Mouse (Mus musculus): ENCODE data around the gene Psmb11. TPM values are rescaled to one million over a fixed set of nuclear protein-coding genes. Genes with fewer than 3 reads are reported as not detected.

Psmb11 gene
- polyA plus RNA-seq, 1 experiment from 2014 or later = 0.15 TPM

- Histone ChIP-seq H3K27ac (replicated peaks) (no peak overlapping the region), H3K4me3 (no peak overlapping the region), H3K9ac (replicated peaks) (no peak overlapping the region), H3K4me1 (no peaks in the 10 kb centered on the region), H3K36me3 (peaks cover 39% of the 10 kb centered on the region), H3K9me3 (no peaks in the 10 kb centered on the region), H3K4me2 (replicated peaks) (no peak overlapping the region), H3K27me3 (no peaks in the 10 kb centered on the region)
- no peak for ATAC-seq (replicated peaks)
- WGBS = 93% methylated on average over 2 of the region's 2 CpGs
Observed at GRCm38 (mm10) chr14:54629797-54630196, 8.6 kb downstream of the Psmb11 start.

GRCm38 (mm10) chr14:54630583-54631239 lies 9.5 kb downstream of the Psmb11 start:
- ATAC-seq (replicated peaks) = no peak
- Histone ChIP-seq H3K36me3 (peaks cover 39% of the 10 kb centered on the region), H3K27ac (replicated peaks) (no peak overlapping the region), H3K9me3 (no peaks in the 10 kb centered on the region), H3K4me1 (no peaks in the 10 kb centered on the region), H3K9ac (replicated peaks) (no peak overlapping the region), H3K4me2 (replicated peaks) (no peak overlapping the region), H3K4me3 (no peak overlapping the region), H3K27me3 (no peaks in the 10 kb centered on the region)
- 67% methylated on average over 11 of the region's 11 CpGs for WGBS

- Histone ChIP-seq H3K9ac (replicated peaks) (no peak overlapping the region), H3K4me3 (no peak overlapping the region), H3K36me3 (peaks cover 40% of the 10 kb centered on the region), H3K4me1 (no peaks in the 10 kb centered on the region), H3K9me3 (no peaks in the 10 kb centered on the region), H3K4me2 (replicated peaks) (no peak overlapping the region), H3K27ac (replicated peaks) (peak overlapping the region; percentile 15; the same call in 1 of the 2 replicates), H3K27me3 (no peaks in the 10 kb centered on the region)
- ATAC-seq (replicated peaks) = no peak
- 71% methylated on average over 4 of the region's 4 CpGs for WGBS
Observed at GRCm38 (mm10) chr14:54631240-54631599, 10.0 kb downstream of the Psmb11 start.

GRCm38 (mm10) chr14:54632252-54632651 lies 11.0 kb downstream of the Psmb11 start:
- Histone ChIP-seq H3K4me1 (no peaks in the 10 kb centered on the region), H3K4me2 (replicated peaks) (no peak overlapping the region), H3K27ac (replicated peaks) (no peak overlapping the region), H3K4me3 (no peak overlapping the region), H3K36me3 (peaks cover 46% of the 10 kb centered on the region), H3K9me3 (no peaks in the 10 kb centered on the region), H3K27me3 (no peaks in the 10 kb centered on the region), H3K9ac (replicated peaks) (no peak overlapping the region)
- 89% methylated on average over 37 of the region's 37 CpGs for WGBS
- ATAC-seq (replicated peaks) = no peak

GRCm38 (mm10) chr14:54634182-54634581 lies 12.9 kb downstream of the Psmb11 start:
- H3K9me3 ChIP-seq = no peaks in the 10 kb centered on the region
- no peak overlapping the region for H3K4me2 ChIP-seq (replicated peaks)
- peaks cover 51% of the 10 kb centered on the region for H3K36me3 ChIP-seq
- peaks cover 11% of the 10 kb centered on the region for H3K4me1 ChIP-seq
- no peaks in the 10 kb centered on the region for H3K27me3 ChIP-seq
- 88% methylated on average over 4 of the region's 4 CpGs for WGBS
- no peak for ATAC-seq (replicated peaks)
- no peak overlapping the region for H3K9ac ChIP-seq (replicated peaks)
- no peak overlapping the region for H3K27ac ChIP-seq (replicated peaks)
- H3K4me3 ChIP-seq = no peak overlapping the region

GRCm38 (mm10) chr14:54636954-54637353 lies 15.7 kb downstream of the Psmb11 start:
- Histone ChIP-seq H3K36me3 (peaks cover 35% of the 10 kb centered on the region), H3K9me3 (no peaks in the 10 kb centered on the region), H3K27ac (replicated peaks) (no peak overlapping the region), H3K9ac (replicated peaks) (no peak overlapping the region), H3K4me3 (no peak overlapping the region), H3K27me3 (no peaks in the 10 kb centered on the region), H3K4me2 (replicated peaks) (no peak overlapping the region), H3K4me1 (peaks cover 25% of the 10 kb centered on the region)
- no peak for ATAC-seq (replicated peaks)
- WGBS = 44% methylated on average over 8 of the region's 8 CpGs

GRCm38 (mm10) chr14:54638210-54638609 lies 17.0 kb downstream of the Psmb11 start:
- Histone ChIP-seq H3K9ac (replicated peaks) (no peak overlapping the region), H3K4me3 (no peak overlapping the region), H3K27me3 (no peaks in the 10 kb centered on the region), H3K4me2 (replicated peaks) (no peak overlapping the region), H3K27ac (replicated peaks) (no peak overlapping the region), H3K9me3 (no peaks in the 10 kb centered on the region), H3K4me1 (peaks cover 25% of the 10 kb centered on the region), H3K36me3 (peaks cover 34% of the 10 kb centered on the region)
- WGBS = 71% methylated on average over 5 of the region's 5 CpGs
- no peak for ATAC-seq (replicated peaks)

- Histone ChIP-seq H3K27ac (replicated peaks) (no peak overlapping the region), H3K27me3 (no peaks in the 10 kb centered on the region), H3K9ac (replicated peaks) (peak overlapping the region; percentile 42), H3K4me2 (replicated peaks) (peak overlapping the region; percentile 63), H3K4me1 (peaks cover 25% of the 10 kb centered on the region), H3K9me3 (no peaks in the 10 kb centered on the region), H3K36me3 (peaks cover 43% of the 10 kb centered on the region), H3K4me3 (peak overlapping the region; percentile 72)
- ATAC-seq (replicated peaks) = no peak
- 4% methylated on average over 4 of the region's 4 CpGs for WGBS
Observed at GRCm38 (mm10) chr14:54640121-54640520, 18.9 kb downstream of the Psmb11 start.

GRCm38 (mm10) chr14:54640946-54641304 lies 19.7 kb downstream of the Psmb11 start, which contains the start of gene Gm17606:
Gene Gm17606, plus strand, starts transcription at chr14:54640952.
- Histone ChIP-seq H3K4me3 (peak within 1 kb of the TSS; percentile 72), H3K9ac (replicated peaks) (peak within 1 kb of the TSS; percentile 93), H3K4me2 (replicated peaks) (peak within 1 kb of the TSS; percentile 63), H3K4me1 (peaks cover 25% of the 10 kb centered on the region), H3K27ac (replicated peaks) (peak within 1 kb of the TSS; percentile 84), H3K36me3 (peaks cover 51% of the 10 kb centered on the region), H3K27me3 (no peaks in the 10 kb centered on the region), H3K9me3 (no peaks in the 10 kb centered on the region)
- 1% methylated on average over 19 of the region's 28 CpGs for WGBS
- peak; percentile 52 for ATAC-seq (replicated peaks)

- Histone ChIP-seq H3K4me3 (peak within 1 kb of the TSS; percentile 72), H3K9ac (replicated peaks) (peak within 1 kb of the TSS; percentile 93), H3K9me3 (no peaks in the 10 kb centered on the region), H3K27me3 (no peaks in the 10 kb centered on the region), H3K27ac (replicated peaks) (peak within 1 kb of the TSS; percentile 84), H3K4me1 (peaks cover 25% of the 10 kb centered on the region), H3K36me3 (peaks cover 53% of the 10 kb centered on the region), H3K4me2 (replicated peaks) (peak within 1 kb of the TSS; percentile 63)
- ATAC-seq (replicated peaks) = peak; percentile 96
- under 1% methylated on average over 47 of the region's 52 CpGs for WGBS
Observed at GRCm38 (mm10) chr14:54641305-54641969, 20.2 kb downstream of the Psmb11 start, which contains the start of gene Cdh24. Gene Cdh24, minus strand, starts transcription at chr14:54641364.

- 78% methylated on average over 25 of the region's 25 CpGs for WGBS
- Histone ChIP-seq H3K9me3 (no peaks in the 10 kb centered on the region), H3K9ac (replicated peaks) (no peak overlapping the region), H3K4me2 (replicated peaks) (no peak overlapping the region), H3K4me1 (peaks cover 25% of the 10 kb centered on the region), H3K27ac (replicated peaks) (peak overlapping the region; percentile 84), H3K36me3 (peaks cover 58% of the 10 kb centered on the region), H3K27me3 (no peaks in the 10 kb centered on the region), H3K4me3 (no peak overlapping the region)
- no peak for ATAC-seq (replicated peaks)
Observed at GRCm38 (mm10) chr14:54642224-54642944, 21.2 kb downstream of the Psmb11 start.

GRCm38 (mm10) chr14:54643011-54643410 lies 21.8 kb downstream of the Psmb11 start:
- H3K27ac ChIP-seq (replicated peaks) = no peak overlapping the region
- H3K36me3 ChIP-seq = peaks cover 61% of the 10 kb centered on the region
- no peak for ATAC-seq (replicated peaks)
- 73% methylated on average over 2 of the region's 2 CpGs for WGBS
- H3K4me3 ChIP-seq = no peak overlapping the region
- H3K9ac ChIP-seq (replicated peaks) = no peak overlapping the region
- H3K9me3 ChIP-seq = no peaks in the 10 kb centered on the region
- H3K4me2 ChIP-seq (replicated peaks) = no peak overlapping the region
- peaks cover 25% of the 10 kb centered on the region for H3K4me1 ChIP-seq
- H3K27me3 ChIP-seq = no peaks in the 10 kb centered on the region
